Mouse (Mus musculus): ENCODE results near the gene Klk13. TPM values are rescaled to one million over a fixed set of nuclear protein-coding genes. Genes with fewer than 3 reads are reported as not detected.

Klk13 gene
- polyA plus RNA-seq, 1 experiment from 2014 or later: 0.12 TPM

DNA sequence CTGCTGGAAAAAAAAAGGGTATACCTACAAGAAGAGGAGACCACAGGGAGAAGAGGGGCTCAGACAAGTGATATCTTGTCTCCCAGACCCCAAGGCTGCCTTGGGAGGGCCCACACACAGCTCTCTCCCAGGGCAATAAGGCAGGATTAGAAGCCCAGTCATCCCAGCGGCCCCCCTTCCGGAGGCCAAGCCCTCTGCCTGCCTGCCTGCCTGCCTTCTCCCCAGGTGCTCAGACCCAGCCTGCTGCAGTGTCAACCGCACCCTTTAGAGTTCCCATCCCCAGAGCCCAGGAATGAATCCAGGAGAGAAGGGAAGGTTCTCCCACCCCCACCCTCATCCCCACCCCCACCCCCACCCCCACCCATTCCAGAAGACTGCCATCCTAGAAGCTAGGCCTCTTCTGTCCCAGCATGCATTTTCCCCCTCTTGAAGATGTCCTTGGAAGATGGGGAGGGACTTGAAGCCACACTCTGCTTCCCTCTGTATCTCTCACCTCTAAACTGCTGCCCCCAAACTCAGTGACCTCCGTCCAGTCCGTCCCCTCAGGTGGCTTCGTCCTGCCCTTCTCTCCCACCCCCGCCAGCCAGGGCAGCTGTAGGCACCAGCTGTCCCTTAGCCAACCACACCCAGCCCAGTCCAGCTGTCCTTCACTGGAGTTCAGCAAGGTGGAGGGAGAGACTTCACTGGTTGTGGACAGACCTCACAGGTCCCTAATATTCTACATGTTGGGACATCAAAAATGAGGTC is 63.1 kb downstream of the Klk13 start:
- no peak for ATAC-seq
- H3K4me2 ChIP-seq (replicated peaks; ENCODE audit: low read depth): no peak overlapping the region
- no peaks in the 10 kb centered on the region for H3K27me3 ChIP-seq (replicated peaks; ENCODE audit: control insufficient read depth, insufficient read depth, low read length)
- no peaks in the 10 kb centered on the region for H3K4me1 ChIP-seq (replicated peaks; ENCODE audit: control insufficient read depth, insufficient read depth, low read length)
- no peak overlapping the region for H3K27ac ChIP-seq (ENCODE audit: low read depth, low read length)
- H3K9me3 ChIP-seq (ENCODE audit: control insufficient read depth): no peaks in the 10 kb centered on the region
- 52% methylated on average over 7 of the region's 7 CpGs for WGBS
- no peak overlapping the region for H3K4me3 ChIP-seq (ENCODE audit: low read depth, low read length)
- no peak for TF ChIP-seq CTCF (IDR thresholded peaks at IDR 0.05; ENCODE audit: low read depth)
- no peak overlapping the region for H3K9ac ChIP-seq (ENCODE audit: low read depth, low read length)
- no peaks in the 10 kb centered on the region for H3K36me3 ChIP-seq (ENCODE audit: control insufficient read depth, insufficient read depth)

DNA sequence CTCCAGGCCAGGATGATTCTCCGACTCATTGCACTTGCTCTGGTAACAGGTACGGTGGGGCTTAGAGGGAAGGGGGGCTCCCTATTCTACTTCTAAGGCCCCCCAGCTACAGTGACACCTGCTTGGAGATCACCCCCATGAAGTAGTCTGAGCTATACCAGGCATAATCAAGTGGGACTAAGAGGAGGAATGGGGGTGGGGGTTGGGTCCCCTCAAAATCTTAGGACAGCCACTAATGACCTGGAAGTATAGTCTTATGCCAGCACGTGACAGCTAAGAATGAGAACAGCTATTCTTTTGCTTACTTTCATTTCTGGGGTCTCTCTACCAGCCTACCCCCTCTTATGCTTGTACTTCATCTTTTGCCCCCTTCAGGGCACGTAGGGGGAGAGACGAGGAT is 64.1 kb downstream of the Klk13 start:
- H3K27ac ChIP-seq (ENCODE audit: low read depth, low read length): no peak overlapping the region
- H3K36me3 ChIP-seq (ENCODE audit: control insufficient read depth, insufficient read depth): no peaks in the 10 kb centered on the region
- H3K4me1 ChIP-seq (replicated peaks; ENCODE audit: control insufficient read depth, insufficient read depth, low read length): no peaks in the 10 kb centered on the region
- H3K27me3 ChIP-seq (replicated peaks; ENCODE audit: control insufficient read depth, insufficient read depth, low read length): no peaks in the 10 kb centered on the region
- no peak for ATAC-seq
- no peak overlapping the region for H3K4me3 ChIP-seq (ENCODE audit: low read depth, low read length)
- TF ChIP-seq CTCF (IDR thresholded peaks at IDR 0.05; ENCODE audit: low read depth): no peak
- no peak overlapping the region for H3K4me2 ChIP-seq (replicated peaks; ENCODE audit: low read depth)
- 79% methylated on average over 5 of the region's 5 CpGs for WGBS
- H3K9me3 ChIP-seq (ENCODE audit: control insufficient read depth): no peaks in the 10 kb centered on the region
- H3K9ac ChIP-seq (ENCODE audit: low read depth, low read length): no peak overlapping the region

Other genes with a start within 250 kb of the Klk13 start
- 4.5 and 5.3 TPM in 2 replicates for gene Vsig10l, start 249.4 kb upstream of the Klk13 start, polyA plus RNA-seq (2015; fragmentation: Nextera tagmentation; extraction: Ambion mirVana)
- gene Iglon5, start 222.5 kb upstream of the Klk13 start, polyA plus RNA-seq (2015; fragmentation: Nextera tagmentation; extraction: Ambion mirVana): 0.20 TPM in 2 replicates
- gene 4931406B18Rik, start 206.6 kb upstream of the Klk13 start, polyA plus RNA-seq (2015; fragmentation: Nextera tagmentation; extraction: Ambion mirVana): not detected in 2 replicates
- 1.5 and 2.7 TPM in 2 replicates for gene Cd33, start 168.1 kb upstream of the Klk13 start, polyA plus RNA-seq (2015; fragmentation: Nextera tagmentation; extraction: Ambion mirVana)
- gene Zfp658, start 150.3 kb upstream of the Klk13 start, polyA plus RNA-seq (2015; fragmentation: Nextera tagmentation; extraction: Ambion mirVana): 0.68 and 0.75 TPM in 2 replicates
- 3.5 and 3.6 TPM in 2 replicates for gene Zfp719, start 133.0 kb upstream of the Klk13 start, polyA plus RNA-seq (2015; fragmentation: Nextera tagmentation; extraction: Ambion mirVana)
- not detected in 2 replicates for gene Zfp819, start 105.4 kb upstream of the Klk13 start, polyA plus RNA-seq (2015; fragmentation: Nextera tagmentation; extraction: Ambion mirVana)
- 59.7 and 68.3 TPM in 2 replicates for gene Ceacam18, start 77.9 kb upstream of the Klk13 start, polyA plus RNA-seq (2015; fragmentation: Nextera tagmentation; extraction: Ambion mirVana)
- 0.50 and 0.64 TPM in 2 replicates for gene Siglece, start 52.4 kb upstream of the Klk13 start, polyA plus RNA-seq (2015; fragmentation: Nextera tagmentation; extraction: Ambion mirVana)
- gene Ctu1, start 40.6 kb upstream of the Klk13 start, polyA plus RNA-seq (2015; fragmentation: Nextera tagmentation; extraction: Ambion mirVana): 5.2 and 5.8 TPM in 2 replicates
- gene Klk14, start 22.1 kb upstream of the Klk13 start, polyA plus RNA-seq (2015; fragmentation: Nextera tagmentation; extraction: Ambion mirVana): 0.09 and 0.12 TPM in 2 replicates
- gene Klk12, start 56.3 kb downstream of the Klk13 start, polyA plus RNA-seq (2015; fragmentation: Nextera tagmentation; extraction: Ambion mirVana): not detected in 2 replicates
- 0.21 TPM in 1 of 2 replicates, not detected in the other for gene Klk11, start 62.0 kb downstream of the Klk13 start, polyA plus RNA-seq (2015; fragmentation: Nextera tagmentation; extraction: Ambion mirVana)
- gene Klk10, start 68.5 kb downstream of the Klk13 start, polyA plus RNA-seq (2015; fragmentation: Nextera tagmentation; extraction: Ambion mirVana): 0.33 TPM in 1 of 2 replicates, not detected in the other
- not detected in 2 replicates for gene Klk9, start 79.3 kb downstream of the Klk13 start, polyA plus RNA-seq (2015; fragmentation: Nextera tagmentation; extraction: Ambion mirVana)
- 3.0 and 3.5 TPM in 2 replicates for gene Klk8, start 85.0 kb downstream of the Klk13 start, polyA plus RNA-seq (2015; fragmentation: Nextera tagmentation; extraction: Ambion mirVana)
- gene Klk7, start 98.7 kb downstream of the Klk13 start, polyA plus RNA-seq (2015; fragmentation: Nextera tagmentation; extraction: Ambion mirVana): not detected in 2 replicates
- not detected in 2 replicates for gene Klk6, start 111.9 kb downstream of the Klk13 start, polyA plus RNA-seq (2015; fragmentation: Nextera tagmentation; extraction: Ambion mirVana)
- gene Klk5, start 129.4 kb downstream of the Klk13 start, polyA plus RNA-seq (2015; fragmentation: Nextera tagmentation; extraction: Ambion mirVana): not detected in 2 replicates
- not detected in 2 replicates for gene Klk4, start 168.6 kb downstream of the Klk13 start, polyA plus RNA-seq (2015; fragmentation: Nextera tagmentation; extraction: Ambion mirVana)
- gene Klk15, start 221.2 kb downstream of the Klk13 start, polyA plus RNA-seq (2015; fragmentation: Nextera tagmentation; extraction: Ambion mirVana): not detected in 2 replicates
- gene Klk1b8, start 238.1 kb downstream of the Klk13 start, polyA plus RNA-seq (2015; fragmentation: Nextera tagmentation; extraction: Ambion mirVana): not detected in 2 replicates